Mouse (Mus musculus): ENCODE results near the gene Cnnm3. TPM values are rescaled to one million over a fixed set of nuclear protein-coding genes. Genes with fewer than 3 reads are reported as not detected.

The Cnnm3 gene
- polyA plus RNA-seq, 1 experiment from 2014 or later: 6.8 TPM

DNA sequence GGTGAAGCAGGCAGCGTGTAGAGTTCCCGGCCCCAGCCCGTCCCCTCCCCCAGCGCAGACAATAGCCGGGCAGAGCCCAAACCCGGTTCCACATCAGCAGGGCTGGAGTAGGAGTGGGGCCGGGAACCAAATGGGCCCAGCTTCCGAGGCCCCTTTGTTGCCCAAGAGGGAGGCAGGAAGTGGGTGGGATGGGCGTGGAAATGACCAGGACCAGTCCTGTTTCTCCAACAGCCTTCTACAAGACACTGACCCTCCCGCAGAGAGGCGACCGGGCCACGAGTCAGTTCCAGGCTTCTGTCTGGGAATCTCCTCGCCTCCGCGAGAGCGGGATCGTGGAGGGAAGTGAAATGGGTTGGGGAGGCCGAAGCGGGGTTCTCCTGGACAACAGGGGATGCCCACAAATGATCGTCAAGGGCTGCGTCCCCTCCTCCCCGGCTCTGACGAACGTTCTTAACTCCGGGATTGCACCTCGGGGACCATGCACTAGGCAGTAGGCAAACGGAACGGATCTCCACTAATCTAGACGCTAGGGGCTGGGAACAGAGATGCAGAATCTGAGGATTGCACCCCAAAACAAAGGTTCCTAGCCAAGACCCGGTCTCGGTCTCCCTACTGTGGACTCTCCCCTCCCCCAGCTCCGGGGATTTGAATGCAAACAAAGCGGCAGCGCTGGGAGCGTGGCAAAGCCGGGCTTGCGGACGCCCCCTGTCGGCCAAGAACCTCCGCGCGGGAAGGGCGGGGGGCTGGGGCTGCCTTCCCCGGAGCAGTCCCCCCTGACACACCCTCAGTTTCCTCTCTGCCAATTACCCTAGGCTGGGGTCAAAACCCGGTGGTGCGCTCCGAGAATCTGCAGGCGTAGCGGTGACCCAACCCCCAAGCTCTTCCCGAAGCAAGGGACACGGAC, 45.1 kb downstream of the Cnnm3 start:
- ATAC-seq (ENCODE audit: low FRiP score) (peak; percentile 75), DNase-seq (ENCODE audit: low spot score) (peak; percentile 97)
- Histone ChIP-seq H3K27ac (peak overlapping the region; percentile 99), H3K4me2 (replicated peaks) (peak overlapping the region; percentile 95), H3K27me3 (ENCODE audit: control insufficient read depth, insufficient read depth, low read length) (no peaks in the 10 kb centered on the region), H3K9ac (peak overlapping the region; percentile 99), H3K4me1 (replicated peaks; ENCODE audit: control insufficient read depth, insufficient read depth, low read length) (peaks cover 30% of the 10 kb centered on the region), H3K36me3 (replicated peaks; ENCODE audit: control insufficient read depth, insufficient read depth) (peaks cover 36% of the 10 kb centered on the region), H3K4me3 (replicated peaks; ENCODE audit: low read length) (peak overlapping the region; percentile 85), H3K9me3 (ENCODE audit: control insufficient read depth, low read length) (no peaks in the 10 kb centered on the region)
- WGBS: under 1% methylated on average over 52 of the region's 52 CpGs

DNA sequence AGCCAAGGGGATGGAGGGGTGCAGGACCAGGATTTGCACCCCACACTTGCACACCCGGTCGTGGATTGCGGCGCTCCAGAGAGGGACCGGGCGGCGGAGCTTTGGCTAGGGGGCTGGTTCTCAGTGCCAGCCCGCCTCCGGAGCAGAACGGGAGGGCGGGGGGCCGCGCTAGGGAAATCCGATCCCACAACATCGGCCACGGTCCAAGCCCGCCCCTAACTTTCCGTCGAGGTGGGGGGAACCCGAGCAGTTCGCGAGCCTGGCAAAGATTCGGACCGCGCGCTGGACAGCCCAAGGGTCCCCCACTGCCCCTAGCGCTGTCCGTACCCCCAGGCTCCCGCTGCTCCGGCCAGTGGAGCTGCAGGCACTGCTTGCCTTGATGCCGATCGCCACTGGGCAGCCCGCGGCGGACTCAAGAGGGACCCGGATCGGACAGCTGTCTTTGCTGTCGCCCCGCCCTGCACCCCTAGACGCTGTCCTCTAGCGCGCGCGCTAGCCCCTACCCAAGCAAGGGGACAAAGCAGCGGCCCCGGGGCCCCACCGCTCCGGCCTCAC, 45.9 kb downstream of the Cnnm3 start:
- DNase-seq (ENCODE audit: low spot score): peak; percentile 66
- WGBS: under 1% methylated on average over 47 of the region's 48 CpGs

DNA sequence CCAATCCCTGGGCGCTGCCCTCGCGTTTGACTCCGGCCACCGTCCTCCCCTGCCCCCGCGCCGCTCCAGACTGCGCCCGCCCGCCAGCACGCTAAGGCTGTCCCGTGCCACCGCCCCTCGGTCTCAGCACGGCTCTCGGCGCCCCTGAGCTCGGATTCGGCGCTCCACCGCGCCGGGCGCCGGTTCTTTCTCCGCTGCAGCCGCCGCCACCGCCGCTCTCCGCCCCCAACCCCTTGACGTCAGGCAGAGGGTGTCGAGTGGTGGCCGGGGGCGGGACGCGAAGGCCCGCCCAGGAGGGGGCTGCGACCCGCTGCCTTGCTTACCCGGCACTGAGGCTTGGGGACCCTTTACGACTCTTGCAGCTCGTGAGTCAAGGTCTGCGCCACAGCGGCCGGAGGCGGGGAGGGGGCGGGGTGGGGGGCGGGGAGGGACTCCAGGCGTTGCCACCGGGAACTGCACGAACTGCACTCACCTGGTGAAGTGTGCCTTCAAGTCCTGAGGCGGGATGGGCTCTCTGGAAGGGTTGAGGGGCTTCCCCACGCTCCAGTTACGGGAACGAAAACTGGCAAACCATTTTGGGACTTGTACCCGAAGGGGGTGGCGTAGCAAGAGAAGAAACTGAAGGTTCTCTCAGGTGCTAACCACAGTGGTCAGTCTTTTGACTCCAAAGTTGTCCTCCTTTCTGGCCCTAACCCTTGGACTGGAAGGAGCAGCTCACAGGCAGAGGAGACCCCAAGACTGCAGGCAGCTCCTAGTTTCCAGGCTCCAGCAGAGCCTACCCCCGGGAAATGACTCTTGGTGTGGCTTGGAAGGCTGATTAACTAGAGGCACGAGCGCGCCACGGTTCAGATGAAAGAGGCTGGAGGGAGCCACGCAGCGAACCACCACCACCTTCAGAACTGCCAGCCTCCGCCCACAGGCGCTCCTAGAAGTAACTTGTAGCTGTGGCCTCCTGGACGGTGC, 46.6 kb downstream of the Cnnm3 start, which contains the start of gene Sema4c:
TSS of gene Sema4c (minus strand) at position 319 of the 963 bp plus-strand sequence.
- Histone ChIP-seq H3K27me3 (ENCODE audit: control insufficient read depth, insufficient read depth, low read length) (no peaks in the 10 kb centered on the region), H3K9ac (peak within 1 kb of the TSS; percentile 99), H3K4me1 (replicated peaks; ENCODE audit: control insufficient read depth, insufficient read depth, low read length) (peaks cover 30% of the 10 kb centered on the region), H3K4me3 (replicated peaks; ENCODE audit: low read length) (peak within 1 kb of the TSS; percentile 85), H3K27ac (peak within 1 kb of the TSS; percentile 99), H3K4me2 (replicated peaks) (peak within 1 kb of the TSS; percentile 95), H3K36me3 (replicated peaks; ENCODE audit: control insufficient read depth, insufficient read depth) (peaks cover 20% of the 10 kb centered on the region), H3K9me3 (ENCODE audit: control insufficient read depth, low read length) (no peaks in the 10 kb centered on the region)
- DNase-seq (ENCODE audit: low spot score) (peak; percentile 78), ATAC-seq (ENCODE audit: low FRiP score) (peak; percentile 47)
- WGBS: under 1% methylated on average over 67 of the region's 69 CpGs

More for the DNA sequence above, 45.9 kb downstream of the Cnnm3 start:
- peak overlapping the region; percentile 85 for H3K4me3 ChIP-seq (replicated peaks; ENCODE audit: low read length)
- peak overlapping the region; percentile 99 for H3K9ac ChIP-seq
- H3K36me3 ChIP-seq (replicated peaks; ENCODE audit: control insufficient read depth, insufficient read depth): peaks cover 28% of the 10 kb centered on the region
- no peaks in the 10 kb centered on the region for H3K9me3 ChIP-seq (ENCODE audit: control insufficient read depth, low read length)
- peak; percentile 55 for ATAC-seq (ENCODE audit: low FRiP score)
- H3K4me2 ChIP-seq (replicated peaks): peak overlapping the region; percentile 95
- H3K27me3 ChIP-seq (ENCODE audit: control insufficient read depth, insufficient read depth, low read length): no peaks in the 10 kb centered on the region
- H3K4me1 ChIP-seq (replicated peaks; ENCODE audit: control insufficient read depth, insufficient read depth, low read length): peaks cover 30% of the 10 kb centered on the region
- peak overlapping the region; percentile 99 for H3K27ac ChIP-seq

DNA sequence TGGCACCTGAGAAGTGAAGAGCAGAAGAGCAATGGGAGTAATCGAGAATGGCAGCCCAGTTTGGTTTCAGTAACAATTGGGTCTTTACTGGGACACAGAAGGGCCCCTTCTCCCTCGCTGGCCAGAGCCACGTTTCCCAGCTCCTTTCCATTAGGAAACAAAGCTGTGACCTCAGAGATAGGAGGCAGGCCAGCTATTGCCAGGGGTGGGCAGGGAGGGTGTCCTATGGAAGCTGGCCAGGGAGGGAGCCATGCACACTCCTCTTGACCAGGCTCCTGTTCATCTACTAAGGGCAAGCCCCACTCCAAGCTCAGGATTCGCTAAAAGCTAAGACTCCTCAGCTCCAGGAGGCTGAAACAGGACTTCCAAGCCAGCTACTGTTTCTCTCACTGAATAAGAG, 47.6 kb downstream of the Cnnm3 start:
- DNase-seq (ENCODE audit: low spot score) (no peak), ATAC-seq (ENCODE audit: low FRiP score) (no peak)
- Histone ChIP-seq H3K4me2 (replicated peaks) (peak overlapping the region; percentile 95), H3K27me3 (ENCODE audit: control insufficient read depth, insufficient read depth, low read length) (no peaks in the 10 kb centered on the region), H3K4me1 (replicated peaks; ENCODE audit: control insufficient read depth, insufficient read depth, low read length) (peaks cover 27% of the 10 kb centered on the region), H3K36me3 (replicated peaks; ENCODE audit: control insufficient read depth, insufficient read depth) (peaks cover 11% of the 10 kb centered on the region), H3K27ac (no peak overlapping the region), H3K4me3 (replicated peaks; ENCODE audit: low read length) (0 out of 2 replicates have a peak overlapping the region, but pooled peaks have one; percentile 85), H3K9me3 (ENCODE audit: control insufficient read depth, low read length) (no peaks in the 10 kb centered on the region), H3K9ac (no peak overlapping the region)
- 8% methylated on average over 4 of the region's 4 CpGs for WGBS

DNA sequence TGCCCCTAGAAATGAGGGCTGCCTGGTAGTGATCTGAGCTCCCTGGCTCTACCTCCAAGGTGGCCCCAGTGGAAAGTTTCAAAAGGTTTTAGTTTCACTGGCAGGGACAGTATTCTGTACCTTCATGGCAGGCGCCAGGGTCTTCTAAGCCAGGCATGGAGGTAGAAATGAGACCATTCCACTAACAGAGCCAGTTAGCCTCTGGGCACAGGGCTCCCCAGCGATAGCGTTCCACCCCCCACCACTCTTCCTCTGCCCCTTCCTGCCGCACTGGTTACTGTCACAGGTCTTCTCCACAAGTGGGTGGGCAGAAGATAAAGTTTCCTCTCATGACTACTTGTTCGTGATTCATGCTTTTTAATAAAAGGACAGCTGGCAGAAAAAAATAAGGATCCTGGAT, 48.2 kb downstream of the Cnnm3 start:
- H3K4me3 ChIP-seq (replicated peaks; ENCODE audit: low read length): no peak overlapping the region
- H3K9me3 ChIP-seq (ENCODE audit: control insufficient read depth, low read length): no peaks in the 10 kb centered on the region
- H3K27ac ChIP-seq: no peak overlapping the region
- ATAC-seq (ENCODE audit: low FRiP score) (no peak), DNase-seq (ENCODE audit: low spot score) (no peak)
- H3K4me1 ChIP-seq (replicated peaks; ENCODE audit: control insufficient read depth, insufficient read depth, low read length): peaks cover 20% of the 10 kb centered on the region
- 76% methylated on average over 5 of the region's 5 CpGs for WGBS
- peaks cover 5% of the 10 kb centered on the region for H3K36me3 ChIP-seq (replicated peaks; ENCODE audit: control insufficient read depth, insufficient read depth)
- no peak overlapping the region for H3K9ac ChIP-seq
- no peak overlapping the region for H3K4me2 ChIP-seq (replicated peaks)
- H3K27me3 ChIP-seq (ENCODE audit: control insufficient read depth, insufficient read depth, low read length): no peaks in the 10 kb centered on the region

DNA sequence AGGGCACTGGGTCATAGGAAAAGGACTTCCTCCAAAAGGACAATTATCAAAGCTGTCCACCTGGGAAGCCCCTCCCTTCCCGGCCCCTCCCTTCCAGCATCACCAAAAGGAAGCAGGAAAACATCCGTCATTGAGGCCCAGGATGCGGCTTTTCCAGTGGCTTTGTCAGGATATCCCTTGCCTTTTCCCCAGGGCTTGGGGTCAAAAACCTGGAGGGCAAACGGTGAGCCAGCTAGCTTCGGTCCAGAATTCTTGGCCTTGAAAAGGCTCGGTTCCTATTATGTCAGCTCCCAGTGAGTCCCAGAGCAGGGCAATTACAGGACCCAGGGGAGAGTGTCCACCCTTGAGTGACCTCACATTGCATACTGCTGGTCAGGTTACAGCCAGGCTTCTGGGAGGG, 49.2 kb downstream of the Cnnm3 start:
- Histone ChIP-seq H3K27me3 (ENCODE audit: control insufficient read depth, insufficient read depth, low read length) (no peaks in the 10 kb centered on the region), H3K4me2 (replicated peaks) (no peak overlapping the region), H3K9me3 (ENCODE audit: control insufficient read depth, low read length) (no peaks in the 10 kb centered on the region), H3K4me3 (replicated peaks; ENCODE audit: low read length) (no peak overlapping the region), H3K4me1 (replicated peaks; ENCODE audit: control insufficient read depth, insufficient read depth, low read length) (peaks cover 10% of the 10 kb centered on the region), H3K9ac (no peak overlapping the region), H3K27ac (no peak overlapping the region), H3K36me3 (replicated peaks; ENCODE audit: control insufficient read depth, insufficient read depth) (no peaks in the 10 kb centered on the region)
- ATAC-seq (ENCODE audit: low FRiP score): no peak
- 56% methylated on average over 6 of the region's 6 CpGs for WGBS
- DNase-seq (ENCODE audit: low spot score): no peak

DNA sequence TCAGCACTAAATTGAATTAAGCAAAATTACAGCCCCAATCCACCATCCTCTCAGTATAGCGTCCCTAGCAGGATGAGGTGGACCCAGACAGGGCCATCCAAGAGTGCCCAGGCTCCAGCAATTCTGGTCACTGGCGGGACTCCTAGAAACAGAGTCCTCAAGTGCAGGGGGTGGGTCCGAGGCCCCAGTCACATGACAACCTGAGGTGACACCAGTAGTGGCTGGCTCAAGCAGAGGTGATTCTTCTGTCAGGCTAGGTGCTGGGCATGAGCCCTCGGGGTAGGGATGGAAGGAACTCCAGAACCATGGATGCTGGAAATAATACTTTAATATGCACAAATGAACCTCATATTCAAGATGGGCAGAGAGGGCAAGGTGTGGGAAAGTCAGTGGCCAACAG, 50.7 kb downstream of the Cnnm3 start:
- Histone ChIP-seq H3K27me3 (ENCODE audit: control insufficient read depth, insufficient read depth, low read length) (no peaks in the 10 kb centered on the region), H3K36me3 (replicated peaks; ENCODE audit: control insufficient read depth, insufficient read depth) (no peaks in the 10 kb centered on the region), H3K4me1 (replicated peaks; ENCODE audit: control insufficient read depth, insufficient read depth, low read length) (peaks cover 9% of the 10 kb centered on the region), H3K4me3 (replicated peaks; ENCODE audit: low read length) (no peak overlapping the region), H3K4me2 (replicated peaks) (no peak overlapping the region), H3K9ac (no peak overlapping the region), H3K9me3 (ENCODE audit: control insufficient read depth, low read length) (no peaks in the 10 kb centered on the region), H3K27ac (no peak overlapping the region)
- DNase-seq (ENCODE audit: low spot score) (no peak), ATAC-seq (ENCODE audit: low FRiP score) (no peak)
- 68% methylated on average over 4 of the region's 4 CpGs for WGBS

DNA sequence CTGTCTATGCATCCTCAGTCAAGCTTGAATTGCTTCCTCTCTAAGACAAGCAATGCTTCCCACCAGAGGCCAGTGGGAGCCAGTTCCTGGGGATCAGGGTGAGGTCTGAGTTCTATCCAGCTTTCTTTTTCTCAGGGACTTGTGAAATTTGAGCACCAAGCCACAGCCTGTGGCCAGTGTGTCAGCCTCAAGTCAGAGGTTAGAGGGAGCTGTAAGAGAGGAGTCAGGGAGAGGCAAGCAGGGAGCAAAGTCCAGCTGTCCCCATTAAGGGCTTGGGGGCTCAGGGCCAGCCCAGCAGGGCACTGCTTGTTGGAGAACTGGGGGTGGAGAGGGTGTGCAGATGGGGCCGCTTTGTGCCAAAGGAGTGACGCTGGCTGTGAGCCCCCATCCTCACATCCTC, 51.5 kb downstream of the Cnnm3 start:
- H3K4me3 ChIP-seq (replicated peaks; ENCODE audit: low read length): no peak overlapping the region
- H3K9ac ChIP-seq: no peak overlapping the region
- H3K9me3 ChIP-seq (ENCODE audit: control insufficient read depth, low read length): no peaks in the 10 kb centered on the region
- peaks cover 9% of the 10 kb centered on the region for H3K4me1 ChIP-seq (replicated peaks; ENCODE audit: control insufficient read depth, insufficient read depth, low read length)
- WGBS: 57% methylated on average over 2 of the region's 2 CpGs
- ATAC-seq (ENCODE audit: low FRiP score) (no peak), DNase-seq (ENCODE audit: low spot score) (no peak)
- H3K36me3 ChIP-seq (replicated peaks; ENCODE audit: control insufficient read depth, insufficient read depth): no peaks in the 10 kb centered on the region
- no peak overlapping the region for H3K4me2 ChIP-seq (replicated peaks)
- H3K27me3 ChIP-seq (ENCODE audit: control insufficient read depth, insufficient read depth, low read length): no peaks in the 10 kb centered on the region
- H3K27ac ChIP-seq: no peak overlapping the region

DNA sequence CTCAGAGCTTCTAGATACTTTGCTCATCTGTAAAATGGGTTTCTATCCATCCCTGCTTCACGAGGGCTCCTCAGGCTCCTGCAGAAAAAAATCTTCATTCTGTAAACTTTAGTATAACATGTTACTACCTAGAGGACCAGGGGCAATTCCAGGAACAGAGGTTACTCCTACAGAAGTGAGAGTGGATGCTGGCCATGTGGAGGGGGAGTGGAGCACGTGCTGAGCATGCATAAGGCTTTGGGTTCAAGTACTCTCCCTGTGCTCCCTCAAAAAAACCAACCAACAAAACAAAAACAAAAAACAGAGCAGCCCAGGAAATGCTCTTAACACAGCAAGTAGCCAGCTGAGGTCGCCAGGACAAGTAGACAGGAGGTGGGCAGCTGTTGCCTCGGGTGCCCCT, 52.0 kb downstream of the Cnnm3 start:
- Histone ChIP-seq H3K27ac (no peak overlapping the region), H3K4me2 (replicated peaks) (no peak overlapping the region), H3K4me3 (replicated peaks; ENCODE audit: low read length) (no peak overlapping the region), H3K36me3 (replicated peaks; ENCODE audit: control insufficient read depth, insufficient read depth) (no peaks in the 10 kb centered on the region), H3K9me3 (ENCODE audit: control insufficient read depth, low read length) (no peaks in the 10 kb centered on the region), H3K27me3 (ENCODE audit: control insufficient read depth, insufficient read depth, low read length) (no peaks in the 10 kb centered on the region), H3K9ac (no peak overlapping the region), H3K4me1 (replicated peaks; ENCODE audit: control insufficient read depth, insufficient read depth, low read length) (peaks cover 7% of the 10 kb centered on the region)
- DNase-seq (ENCODE audit: low spot score) (no peak), ATAC-seq (ENCODE audit: low FRiP score) (no peak)
- 80% methylated on average over 4 of the region's 4 CpGs for WGBS

All from hindbrain, embryonic 14.5 days (tissue).